Mouse (Mus musculus) cortical plate, adult 2 months (tissue): Measurements from ENCODE around the gene Rbm20. TPM values are rescaled to one million over a fixed set of nuclear protein-coding genes. Genes with fewer than 3 reads are reported as not detected.

ENCODE experiments used
- H3K27ac ChIP-seq: fragments of 200-500 bp; 2 replicates; pipeline ENCODE4 v1.5.1; 2012; ENCODE audit warnings: low read length, control low read depth, inconsistent platforms; ENCODE audit not compliant: insufficient read depth
- H3K4me1 ChIP-seq: fragments of 200-500 bp; 2 replicates; pipeline ENCODE4 v1.6.1; 2011; ENCODE audit warnings: low read length; ENCODE audit not compliant: control insufficient read depth, insufficient read depth
- H3K4me3 ChIP-seq: fragments of 200-500 bp; 2 replicates; pipeline ENCODE4 v1.5.1; 2011; ENCODE audit warnings: mild to moderate bottlenecking, low read length, control low read depth; ENCODE audit not compliant: insufficient read depth
- CTCF ChIP-seq: fragments of 200-500 bp; IDR thresholded peaks from 2 replicates; pipeline ENCODE4 v1.5.1; 2011; ENCODE audit warnings: mild to moderate bottlenecking, control low read depth, low read length; ENCODE audit not compliant: insufficient read depth; ENCODE audit errors: extremely low read depth
- POLR2A ChIP-seq: fragments of 200-500 bp; IDR thresholded peaks from 2 replicates; pipeline ENCODE4 v1.6.1; 2011; ENCODE audit warnings: mild to moderate bottlenecking, low read length, control low read depth; ENCODE audit not compliant: insufficient read depth; ENCODE audit errors: extremely low read depth
- polyA plus RNA-seq: library from polyadenylated mRNA; depleted of rRNA; stranded (reverse); fragments of >200 nt; gene quantifications from 2 replicates; pipeline ENCODE4 v1.2.3, GENCODE M21; 2012; rRNA removed

Gene Rbm20
- polyA plus RNA-seq, result 2.8 and 3.1 TPM in 2 replicates

- peak within 1 kb of the TSS; percentile 40 for H3K4me3 ChIP-seq
- TF ChIP-seq CTCF, result no peak
- no peak for TF ChIP-seq POLR2A
- H3K4me1 ChIP-seq, result peaks cover 2% of the 10 kb centered on the region; the same call in 1 of the 2 replicates
- H3K27ac ChIP-seq, result no peak within 1 kb of the TSS
Measured at GRCm38 (mm10) chr19:53676718-53677634, at the start of gene Rbm20. TSS of gene Rbm20 (plus strand) at chr19:53677306.

GRCm38 (mm10) chr19:53638041-53638440, 39.1 kb upstream of the Rbm20 start:
- Histone ChIP-seq H3K4me1 (no peaks in the 10 kb centered on the region), H3K4me3 (no peak overlapping the region), H3K27ac (no peak overlapping the region)
- TF ChIP-seq POLR2A (no peak), CTCF (no peak)

GRCm38 (mm10) chr19:53638727-53639126, 38.4 kb upstream of the Rbm20 start:
- H3K27ac ChIP-seq, result no peak overlapping the region

GRCm38 (mm10) chr19:53644020-53644595, 33.0 kb upstream of the Rbm20 start:
- H3K4me1 ChIP-seq, result no peaks in the 10 kb centered on the region
- no peak overlapping the region for H3K27ac ChIP-seq
- no peak overlapping the region for H3K4me3 ChIP-seq
- TF ChIP-seq CTCF (no peak), POLR2A (no peak)

More at GRCm38 (mm10) chr19:53638727-53639126, 38.4 kb upstream of the Rbm20 start:
- H3K4me3 ChIP-seq, result no peak overlapping the region
- no peaks in the 10 kb centered on the region for H3K4me1 ChIP-seq
- no peak for TF ChIP-seq CTCF
- no peak for TF ChIP-seq POLR2A

GRCm38 (mm10) chr19:53647301-53647700, 29.8 kb upstream of the Rbm20 start:
- Histone ChIP-seq H3K4me3 (no peak overlapping the region), H3K27ac (no peak overlapping the region), H3K4me1 (no peaks in the 10 kb centered on the region)
- TF ChIP-seq CTCF (no peak), POLR2A (no peak)

- Histone ChIP-seq H3K27ac (no peak overlapping the region), H3K4me3 (no peak overlapping the region), H3K4me1 (no peaks in the 10 kb centered on the region)
- TF ChIP-seq POLR2A (no peak), CTCF (no peak)
Measured at GRCm38 (mm10) chr19:53648056-53648455, 29.1 kb upstream of the Rbm20 start.

- no peak overlapping the region for H3K4me3 ChIP-seq
- H3K27ac ChIP-seq, result no peak overlapping the region
- H3K4me1 ChIP-seq, result no peaks in the 10 kb centered on the region
- TF ChIP-seq POLR2A (no peak), CTCF (peak; percentile 92)
Measured at GRCm38 (mm10) chr19:53648802-53649236, 28.3 kb upstream of the Rbm20 start.

- Histone ChIP-seq H3K27ac (no peak overlapping the region), H3K4me3 (no peak overlapping the region), H3K4me1 (no peaks in the 10 kb centered on the region)
- TF ChIP-seq POLR2A (no peak), CTCF (peak; percentile 57)
Measured at GRCm38 (mm10) chr19:53649361-53649760, 27.7 kb upstream of the Rbm20 start.

GRCm38 (mm10) chr19:53649802-53650201, 27.3 kb upstream of the Rbm20 start:
- TF ChIP-seq CTCF (no peak), POLR2A (no peak)
- H3K4me3 ChIP-seq, result no peak overlapping the region
- H3K27ac ChIP-seq, result no peak overlapping the region
- H3K4me1 ChIP-seq, result no peaks in the 10 kb centered on the region

GRCm38 (mm10) chr19:53650921-53651320, 26.2 kb upstream of the Rbm20 start:
- no peak overlapping the region for H3K4me3 ChIP-seq
- no peak for TF ChIP-seq CTCF
- TF ChIP-seq POLR2A, result no peak
- no peak overlapping the region for H3K27ac ChIP-seq
- no peaks in the 10 kb centered on the region for H3K4me1 ChIP-seq
